Comparison of ENCODE assay signal across 9 mouse cellular contexts in genomic region chr10:126070984-126071713, GRCm38 (mm10).
A peak's percentile ranks its signal among the peaks of the same experiment; 100 is the strongest.
DNase-seq lines count a peak whose midpoint lies in the region; ATAC-seq and TF ChIP-seq lines count a peak whose summit lies in the region.
"Had no signal": no experiment of that assay in that cellular context is flagged by ENCODE, and none has a peak within 500 bp of the region (broad histone marks: within the 10 kb centered on the region; RNA-seq: fewer than 3 reads in every experiment).

No protein-coding gene starts in this region.

- peak; percentile 53 for DNase-seq in lung, embryonic 14.5 days
- no peak for DNase-seq in lung, postnatal 14 days
- DNase-seq in forebrain, embryonic 14.5 days (ENCODE audit: low spot score), result peak; percentile 69
- DNase-seq in left cerebral cortex, postnatal 14 days (ENCODE audit: low spot score in 2 of 2), result no peak
- DNase-seq in thymus, postnatal 0 days (ENCODE audit: low spot score), result no peak
- DNase-seq: cerebellum, adult 11-12 months had no signal

- H3K4me3 ChIP-seq in lung, embryonic 14.5 days (ENCODE audit: low read depth, low read length), result no peak overlapping the region
- no peak overlapping the region for H3K4me3 ChIP-seq in forebrain, embryonic 14.5 days (ENCODE audit: low read depth, low read length)
- H3K4me3 ChIP-seq in limb, embryonic 13.5 days, result no peak overlapping the region
- H3K4me3 ChIP-seq in stomach, embryonic 14.5 days (ENCODE audit: low read depth, low read length), result no peak overlapping the region

- WGBS in lung, embryonic 14.5 days, result 34% methylated on average over 8 of the region's 8 CpGs
- WGBS in forebrain, embryonic 14.5 days, result 52% methylated on average over 8 of the region's 8 CpGs
- WGBS in limb, embryonic 13.5 days, result 54% methylated on average over 8 of the region's 8 CpGs
- WGBS in stomach, embryonic 14.5 days, result 21% methylated on average over 8 of the region's 8 CpGs

- no peak overlapping the region for H3K27ac ChIP-seq in lung, embryonic 14.5 days (ENCODE audit: low read depth)
- no peak overlapping the region for H3K27ac ChIP-seq in forebrain, embryonic 14.5 days (ENCODE audit: low read depth, low read length)
- H3K27ac ChIP-seq in limb, embryonic 13.5 days, result peak overlapping the region; percentile 33; the same call in 1 of the 2 replicates
- no peak overlapping the region for H3K27ac ChIP-seq in stomach, embryonic 14.5 days (ENCODE audit: low read length)

- no peaks in the 10 kb centered on the region for H3K36me3 ChIP-seq in lung, embryonic 14.5 days (ENCODE audit: insufficient read depth)
- H3K36me3 ChIP-seq in forebrain, embryonic 14.5 days (ENCODE audit: control insufficient read depth, insufficient read depth, low read length), result no peaks in the 10 kb centered on the region
- no peaks in the 10 kb centered on the region for H3K36me3 ChIP-seq in limb, embryonic 13.5 days
- H3K36me3 ChIP-seq in stomach, embryonic 14.5 days (ENCODE audit: control insufficient read depth, insufficient read depth, low read length), result no peaks in the 10 kb centered on the region

- ATAC-seq in lung, embryonic 14.5 days (ENCODE audit: insufficient read depth), result peak; percentile 74; the same call in 1 of the 2 replicates
- peak; percentile 75; the same call in 1 of the 2 replicates for ATAC-seq in forebrain, embryonic 14.5 days
- peak; percentile 77 for ATAC-seq in limb, embryonic 13.5 days (ENCODE audit: low FRiP score, low read depth)
- peak; percentile 67; the same call in 1 of the 2 replicates for ATAC-seq in stomach, embryonic 14.5 days (ENCODE audit: insufficient number of reproducible peaks, insufficient read depth, low FRiP score, low read depth)
- ATAC-seq in activated CD4-positive, CD25-positive, alpha-beta regulatory T cell, adult 4 months, result no peak

- H3K27me3 ChIP-seq in lung, embryonic 14.5 days (ENCODE audit: insufficient read depth, low read length), result no peaks in the 10 kb centered on the region
- H3K27me3 ChIP-seq in forebrain, embryonic 14.5 days (replicated peaks; ENCODE audit: control insufficient read depth, insufficient read depth, low read length), result no peaks in the 10 kb centered on the region
- no peaks in the 10 kb centered on the region for H3K27me3 ChIP-seq in limb, embryonic 13.5 days
- no peaks in the 10 kb centered on the region for H3K27me3 ChIP-seq in stomach, embryonic 14.5 days (ENCODE audit: control insufficient read depth, insufficient read depth, low read length)

- no peaks in the 10 kb centered on the region for H3K9me3 ChIP-seq in lung, embryonic 14.5 days (ENCODE audit: low read depth, low read length)
- no peaks in the 10 kb centered on the region for H3K9me3 ChIP-seq in forebrain, embryonic 14.5 days (replicated peaks; ENCODE audit: control insufficient read depth, low read length)
- H3K9me3 ChIP-seq in limb, embryonic 13.5 days, result no peaks in the 10 kb centered on the region
- no peaks in the 10 kb centered on the region for H3K9me3 ChIP-seq in stomach, embryonic 14.5 days (ENCODE audit: control insufficient read depth, low read depth, low read length)

- H3K4me2 ChIP-seq in lung, embryonic 14.5 days, result no peak overlapping the region
- no peak overlapping the region for H3K4me2 ChIP-seq in forebrain, embryonic 14.5 days (ENCODE audit: low read length)
- no peak overlapping the region for H3K4me2 ChIP-seq in limb, embryonic 13.5 days (replicated peaks)
- no peak overlapping the region for H3K4me2 ChIP-seq in stomach, embryonic 14.5 days (replicated peaks; ENCODE audit: low read depth, low read length)

- no peak overlapping the region for H3K9ac ChIP-seq in lung, embryonic 14.5 days
- no peak overlapping the region for H3K9ac ChIP-seq in forebrain, embryonic 14.5 days (ENCODE audit: low read length)
- no peak overlapping the region for H3K9ac ChIP-seq in limb, embryonic 13.5 days
- no peak overlapping the region for H3K9ac ChIP-seq in stomach, embryonic 14.5 days (replicated peaks; ENCODE audit: low read depth, low read length)

- TF ChIP-seq CTCF in lung, embryonic 14.5 days (IDR thresholded peaks at IDR 0.05; ENCODE audit: low read depth), result no peak

- H3K4me1 ChIP-seq in lung, embryonic 14.5 days (ENCODE audit: insufficient read depth), result no peaks in the 10 kb centered on the region
- H3K4me1 ChIP-seq in forebrain, embryonic 14.5 days (ENCODE audit: control insufficient read depth, insufficient read depth, low read length), result no peaks in the 10 kb centered on the region
- H3K4me1 ChIP-seq in limb, embryonic 13.5 days, result peaks cover 17% of the 10 kb centered on the region
- peaks cover 11% of the 10 kb centered on the region for H3K4me1 ChIP-seq in stomach, embryonic 14.5 days (ENCODE audit: control insufficient read depth, insufficient read depth, low read length)

- intact Hi-C loops in left cerebral cortex, postnatal 14 days (cut with DNase I), result no loop called here

Comparison
In these comparisons a context has a peak if more than half of its experiments do, and no peak if none do; other contexts are left out.
1. DNase-seq: peak in lung, embryonic 14.5 days (single experiment) and forebrain, embryonic 14.5 days (single experiment); none in lung, postnatal 14 days (single experiment), left cerebral cortex, postnatal 14 days (0 of 2) and thymus, postnatal 0 days (single experiment).